ENCODE assay signal across 8 mouse cellular contexts in genomic region chr19:6117346-6117985, GRCm38 (mm10). TPM values are rescaled to one million over a fixed set of nuclear protein-coding genes. Genes with fewer than 3 reads are reported as not detected.
DNase-seq lines count a peak whose midpoint lies in the region; ATAC-seq lines count a peak whose summit lies in the region.

No protein-coding gene starts in this region.

- no peaks in the 10 kb centered on the region for H3K27me3 ChIP-seq in kidney, embryonic 14.5 days (ENCODE audit: control insufficient read depth, insufficient read depth, low read length)
- H3K27me3 ChIP-seq in forebrain, embryonic 12.5 days = no peaks in the 10 kb centered on the region
- no peaks in the 10 kb centered on the region for H3K27me3 ChIP-seq in liver, embryonic 15.5 days

- peaks cover 25% of the 10 kb centered on the region for H3K36me3 ChIP-seq in kidney, embryonic 14.5 days (ENCODE audit: control insufficient read depth, insufficient read depth, low read length)
- peaks cover 32% of the 10 kb centered on the region for H3K36me3 ChIP-seq in forebrain, embryonic 12.5 days (replicated peaks)
- peaks cover 70% of the 10 kb centered on the region for H3K36me3 ChIP-seq in liver, embryonic 15.5 days (replicated peaks)

- no peak; the same call in 1 of the 2 replicates for ATAC-seq in kidney, embryonic 14.5 days (ENCODE audit: low FRiP score, low TSS enrichment)
- no peak for ATAC-seq in forebrain, embryonic 12.5 days (ENCODE audit: low FRiP score)
- ATAC-seq in liver, embryonic 15.5 days (ENCODE audit: insufficient read depth) = no peak

- peak overlapping the region; percentile 97 for H3K27ac ChIP-seq in kidney, embryonic 14.5 days (ENCODE audit: low read depth, low read length)
- H3K27ac ChIP-seq in forebrain, embryonic 12.5 days = peak overlapping the region; percentile 98
- peak overlapping the region; percentile 97 for H3K27ac ChIP-seq in liver, embryonic 15.5 days (replicated peaks)

- peak overlapping the region; percentile 55 for H3K4me3 ChIP-seq in kidney, embryonic 14.5 days (ENCODE audit: low read length)
- peak overlapping the region; percentile 85 for H3K4me3 ChIP-seq in forebrain, embryonic 12.5 days (replicated peaks)
- H3K4me3 ChIP-seq in liver, embryonic 15.5 days (replicated peaks) = peak overlapping the region; percentile 80

- DNase-seq in kidney, postnatal 4 days = no peak
- DNase-seq in MEL-GATA-1-ER (ENCODE audit: extremely low read depth, low read depth) = peak; percentile 35
- DNase-seq in ovary, postnatal 36 days (ENCODE audit: low spot score) = no peak
- DNase-seq in right cerebral cortex, postnatal 36 days (ENCODE audit: low spot score in 2 of 2) = no peak
- DNase-seq in lung, postnatal 14 days = no peak

- 6% methylated on average over 32 of the region's 32 CpGs for WGBS in kidney, embryonic 14.5 days
- 6% methylated on average over 32 of the region's 32 CpGs for WGBS in forebrain, embryonic 12.5 days
- WGBS in liver, embryonic 15.5 days (ENCODE audit: insufficient replicate concordance) = 2% methylated on average over 32 of the region's 32 CpGs

- H3K4me1 ChIP-seq in kidney, embryonic 14.5 days (ENCODE audit: control insufficient read depth, insufficient read depth, low read length) = peaks cover 16% of the 10 kb centered on the region; the same call in 1 of the 2 replicates
- H3K4me1 ChIP-seq in forebrain, embryonic 12.5 days = peaks cover 21% of the 10 kb centered on the region
- H3K4me1 ChIP-seq in liver, embryonic 15.5 days (replicated peaks) = peaks cover 39% of the 10 kb centered on the region

- peak overlapping the region; percentile 86 for H3K4me2 ChIP-seq in kidney, embryonic 14.5 days (replicated peaks; ENCODE audit: low read depth, low read length)
- H3K4me2 ChIP-seq in forebrain, embryonic 12.5 days = peak overlapping the region; percentile 94
- peak overlapping the region; percentile 94 for H3K4me2 ChIP-seq in liver, embryonic 15.5 days

- no peaks in the 10 kb centered on the region for H3K9me3 ChIP-seq in kidney, embryonic 14.5 days (ENCODE audit: control insufficient read depth, low read length)
- H3K9me3 ChIP-seq in forebrain, embryonic 12.5 days = no peaks in the 10 kb centered on the region
- no peaks in the 10 kb centered on the region for H3K9me3 ChIP-seq in liver, embryonic 15.5 days (replicated peaks)

- H3K9ac ChIP-seq in kidney, embryonic 14.5 days (ENCODE audit: low read depth, low read length) = peak overlapping the region; percentile 80
- H3K9ac ChIP-seq in forebrain, embryonic 12.5 days = peak overlapping the region; percentile 92
- H3K9ac ChIP-seq in liver, embryonic 15.5 days = peak overlapping the region; percentile 86

RNA-seq across cellular contexts. Expression of gene Sac3d1, which starts 1.0 kb away (rescaled TPM):
- polyA plus RNA-seq in kidney, embryonic 14.5 days (2014; fragmentation: Nextera tagmentation; extraction: Ambion mirVana) = 56.1 and 64.4 TPM in 2 replicates
- 55.2 and 56.6 TPM in 2 replicates for polyA plus RNA-seq in forebrain, embryonic 12.5 days (2016; fragmentation: Nextera tagmentation; extraction: Ambion mirVana)
- polyA plus RNA-seq in liver, embryonic 15.5 days (2015; fragmentation: Nextera tagmentation; extraction: Ambion mirVana) = 23.2 and 24.0 TPM in 2 replicates

RNA-seq across cellular contexts. Expression of gene Snx15, which starts 10.6 kb away (rescaled TPM):
- polyA plus RNA-seq in kidney, embryonic 14.5 days (2014; fragmentation: Nextera tagmentation; extraction: Ambion mirVana) = 29.6 and 37.0 TPM in 2 replicates
- 24.6 and 26.0 TPM in 2 replicates for polyA plus RNA-seq in forebrain, embryonic 12.5 days (2016; fragmentation: Nextera tagmentation; extraction: Ambion mirVana)
- 58.5 and 66.0 TPM in 2 replicates for polyA plus RNA-seq in liver, embryonic 15.5 days (2015; fragmentation: Nextera tagmentation; extraction: Ambion mirVana)

RNA-seq across cellular contexts. Expression of gene Naaladl1, which starts 11.9 kb away (rescaled TPM):
- 0.44 and 0.60 TPM in 2 replicates for polyA plus RNA-seq in kidney, embryonic 14.5 days (2014; fragmentation: Nextera tagmentation; extraction: Ambion mirVana)
- 0.81 and 1.2 TPM in 2 replicates for polyA plus RNA-seq in forebrain, embryonic 12.5 days (2016; fragmentation: Nextera tagmentation; extraction: Ambion mirVana)
- polyA plus RNA-seq in liver, embryonic 15.5 days (2015; fragmentation: Nextera tagmentation; extraction: Ambion mirVana) = 3.5 and 3.7 TPM in 2 replicates

RNA-seq across cellular contexts. Expression of gene AC131692.1, which starts 23.2 kb away (rescaled TPM):
- polyA plus RNA-seq in kidney, embryonic 14.5 days (2014; fragmentation: Nextera tagmentation; extraction: Ambion mirVana) = 0.47 and 1.7 TPM in 2 replicates
- 0.42 and 0.62 TPM in 2 replicates for polyA plus RNA-seq in forebrain, embryonic 12.5 days (2016; fragmentation: Nextera tagmentation; extraction: Ambion mirVana)
- 0.23 and 0.25 TPM in 2 replicates for polyA plus RNA-seq in liver, embryonic 15.5 days (2015; fragmentation: Nextera tagmentation; extraction: Ambion mirVana)

RNA-seq across cellular contexts. Expression of gene Batf2, which starts 23.3 kb away (rescaled TPM):
- polyA plus RNA-seq in kidney, embryonic 14.5 days (2014; fragmentation: Nextera tagmentation; extraction: Ambion mirVana) = 0.15 TPM in 1 of 2 replicates, not detected in the other
- not detected in 2 replicates for polyA plus RNA-seq in forebrain, embryonic 12.5 days (2016; fragmentation: Nextera tagmentation; extraction: Ambion mirVana)
- 0.17 and 0.44 TPM in 2 replicates for polyA plus RNA-seq in liver, embryonic 15.5 days (2015; fragmentation: Nextera tagmentation; extraction: Ambion mirVana)
